Mouse (Mus musculus): ENCODE measurements around the gene Ecm1.
"Not testable (repeated sequence)": the region's sequence is repeated elsewhere in the genome, so short reads cannot be mapped to it uniquely, and the experiment has no call there.

Gene Ecm1

DNA sequence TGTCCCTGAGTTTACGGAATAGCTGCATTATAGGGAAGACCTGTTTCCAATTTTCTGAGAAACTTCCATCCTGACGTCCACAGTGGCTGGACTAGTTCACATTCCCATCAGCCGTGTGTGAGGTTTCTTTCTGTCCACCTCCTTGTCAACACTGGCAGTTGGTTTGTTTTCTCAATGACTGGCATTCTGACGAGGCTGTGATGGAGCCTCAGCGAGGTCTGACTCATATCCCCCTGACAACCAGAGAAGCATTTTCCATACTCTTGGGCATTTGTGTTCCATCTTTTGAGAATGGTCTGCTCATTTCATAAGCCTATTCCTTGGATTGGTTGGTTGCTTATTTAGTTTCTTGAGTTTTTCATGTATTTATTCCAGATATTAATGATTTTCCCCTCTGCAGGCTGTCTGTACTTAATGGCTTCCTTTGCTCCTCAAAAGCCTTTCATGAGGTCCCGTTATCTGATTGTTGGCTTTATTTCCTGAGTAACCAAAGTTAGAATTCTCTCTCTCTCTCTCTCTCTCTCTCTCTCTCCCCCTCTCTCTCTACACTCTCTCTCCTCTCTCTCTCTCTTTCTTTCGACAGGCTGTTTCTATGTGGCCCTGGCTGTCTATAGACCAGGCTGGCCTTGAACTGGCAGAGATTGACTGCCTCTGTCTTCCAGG lies 12.5 kb downstream of the Ecm1 start:
- DNase-seq (ENCODE audit: low spot score in 2 of 2) = no peak

DNA sequence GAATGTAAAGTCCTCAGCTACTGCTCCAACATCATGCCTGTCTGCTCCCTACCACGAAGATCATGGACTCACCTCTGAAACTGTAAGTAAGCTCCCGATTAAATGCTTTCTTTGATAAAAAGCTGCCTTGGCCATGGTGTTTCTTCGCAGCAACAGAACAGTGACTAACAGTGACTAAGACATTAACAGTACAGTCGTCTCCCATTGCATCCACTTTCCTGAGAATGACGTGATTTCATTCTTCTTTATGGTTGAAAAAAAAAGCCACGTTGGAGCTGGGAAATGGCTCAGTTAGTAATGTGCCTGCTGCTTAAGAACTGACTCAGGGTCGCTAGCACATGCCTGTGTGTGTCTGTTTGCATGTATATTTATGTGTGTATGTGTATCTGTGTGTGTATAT lies 13.5 kb downstream of the Ecm1 start:
- no peak for DNase-seq (ENCODE audit: low spot score in 2 of 2)

DNA sequence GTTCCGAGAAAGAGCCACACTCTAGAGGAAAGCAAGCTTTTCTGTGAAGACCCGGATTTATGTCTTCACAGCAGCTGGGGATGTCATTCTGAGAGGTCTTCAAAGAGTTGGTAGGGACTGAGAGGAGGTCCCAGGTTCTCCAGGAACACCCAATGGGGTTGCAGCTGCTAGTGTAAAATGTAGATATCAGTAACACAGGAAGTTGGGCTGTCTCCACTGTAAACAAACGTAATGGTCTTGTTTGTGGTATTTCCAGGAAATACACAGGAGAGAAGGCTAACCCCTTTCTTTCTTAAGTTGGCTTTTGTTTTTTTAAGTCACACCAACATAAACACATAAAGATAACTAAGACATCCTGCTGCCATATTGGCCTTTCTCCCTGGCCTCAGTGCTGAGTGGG lies 17.0 kb downstream of the Ecm1 start:
- DNase-seq (ENCODE audit: low spot score in 2 of 2) = no peak

DNA sequence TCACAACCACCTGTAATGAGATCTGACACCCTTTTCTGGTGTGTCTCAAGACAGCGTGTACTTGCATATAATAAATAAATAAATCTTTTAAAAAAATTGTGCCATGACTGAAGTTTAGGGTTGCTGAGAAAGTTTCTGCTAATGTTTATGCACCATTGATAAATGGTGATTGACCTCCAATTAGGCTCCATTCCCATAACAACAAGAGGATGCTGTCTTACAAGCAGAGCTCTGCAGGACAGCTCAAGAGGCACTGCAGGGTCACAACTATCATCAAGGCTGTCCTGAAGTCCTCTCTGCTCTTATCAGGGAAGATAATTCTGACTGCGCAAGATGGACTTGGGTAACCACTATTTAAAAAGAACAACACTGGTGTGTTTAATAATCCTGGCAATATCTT lies 21.2 kb downstream of the Ecm1 start:
- DNase-seq (ENCODE audit: low spot score in 2 of 2) = no peak

DNA sequence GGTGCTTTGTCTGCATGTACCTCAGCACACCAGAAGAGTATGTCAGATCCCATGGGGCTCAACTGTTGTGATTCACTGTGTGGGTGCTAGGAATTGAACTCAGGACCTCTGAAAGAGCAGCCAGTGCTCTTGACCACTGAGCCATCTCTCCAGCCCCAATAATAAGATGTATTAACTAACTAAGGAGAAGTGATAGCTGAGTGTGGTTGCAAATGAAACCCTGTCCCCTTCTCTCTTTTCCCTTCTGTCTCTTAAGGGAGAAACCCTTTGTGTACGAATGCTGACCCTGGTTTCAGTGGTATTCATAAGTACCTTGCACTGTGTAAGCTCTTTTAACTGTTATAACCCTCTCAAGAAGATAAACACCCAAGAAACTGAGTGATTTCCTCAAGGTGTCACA lies 23.3 kb downstream of the Ecm1 start:
- no peak for DNase-seq (ENCODE audit: low spot score in 2 of 2)

DNA sequence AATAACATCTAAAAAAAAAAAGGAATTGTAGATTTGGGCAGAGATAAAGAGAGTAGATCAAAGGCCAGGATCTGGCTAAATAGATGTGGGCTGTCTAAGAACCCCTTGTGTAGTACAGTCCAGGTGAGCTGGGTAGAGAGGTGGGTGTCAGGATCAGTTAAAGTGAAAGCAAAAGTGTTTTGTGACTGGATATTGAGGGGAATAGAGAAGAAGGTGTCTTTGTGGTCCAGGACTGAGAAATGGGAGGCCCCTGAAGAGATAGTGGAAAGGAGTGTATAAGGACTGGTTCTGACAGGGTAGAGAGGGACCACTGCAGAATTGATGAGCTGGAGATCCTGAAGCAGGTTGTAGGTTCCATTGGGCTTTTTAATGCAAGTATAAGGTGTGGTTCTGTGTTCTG lies 29.4 kb downstream of the Ecm1 start:
- DNase-seq (ENCODE audit: low spot score in 2 of 2) = no peak

GRCm38 (mm10) chr3:95709044-95709443 lies 30.3 kb downstream of the Ecm1 start:
- DNase-seq (ENCODE audit: low spot score in 2 of 2) = no peak

DNA sequence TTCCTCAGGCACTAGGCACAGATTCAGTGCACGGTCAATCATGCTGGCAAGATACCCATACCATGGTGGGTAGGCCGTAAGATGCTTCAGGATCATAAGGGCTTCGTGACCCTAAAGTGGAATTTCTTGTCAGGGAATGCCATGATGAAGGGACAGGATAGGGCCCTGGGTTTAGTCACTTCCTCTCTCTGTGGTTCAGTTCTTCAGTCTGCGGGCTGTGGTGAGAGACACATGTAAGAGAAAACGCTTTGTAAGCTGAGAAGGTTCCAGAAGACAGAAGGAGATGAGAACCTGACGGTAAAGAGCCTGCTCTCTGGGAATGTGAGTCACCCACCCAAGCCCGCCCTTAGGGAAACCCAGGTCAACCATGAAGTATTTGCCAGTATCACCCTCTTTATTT lies 31.9 kb downstream of the Ecm1 start:
- no peak for DNase-seq (ENCODE audit: low spot score in 2 of 2)

DNA sequence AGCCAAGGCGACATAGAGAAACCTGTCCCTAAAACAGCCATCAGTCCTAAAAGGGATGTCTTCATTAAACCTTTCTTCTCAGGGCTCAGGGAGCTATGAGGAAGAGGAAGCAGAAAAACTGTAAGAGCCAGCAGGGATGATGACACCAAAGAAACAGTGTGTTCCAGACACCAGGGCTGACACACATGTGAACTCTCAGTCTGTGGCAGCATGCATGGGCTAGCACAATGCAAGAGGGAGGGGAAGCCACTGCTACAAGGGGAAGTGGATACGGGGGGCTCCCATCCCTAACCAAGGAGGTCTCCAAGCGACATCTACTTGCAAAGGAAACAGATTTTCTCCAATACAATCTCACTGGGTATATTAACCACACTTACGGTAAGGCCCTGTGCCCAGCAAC lies 33.1 kb downstream of the Ecm1 start:
- no peak for DNase-seq (ENCODE audit: low spot score in 2 of 2)

DNA sequence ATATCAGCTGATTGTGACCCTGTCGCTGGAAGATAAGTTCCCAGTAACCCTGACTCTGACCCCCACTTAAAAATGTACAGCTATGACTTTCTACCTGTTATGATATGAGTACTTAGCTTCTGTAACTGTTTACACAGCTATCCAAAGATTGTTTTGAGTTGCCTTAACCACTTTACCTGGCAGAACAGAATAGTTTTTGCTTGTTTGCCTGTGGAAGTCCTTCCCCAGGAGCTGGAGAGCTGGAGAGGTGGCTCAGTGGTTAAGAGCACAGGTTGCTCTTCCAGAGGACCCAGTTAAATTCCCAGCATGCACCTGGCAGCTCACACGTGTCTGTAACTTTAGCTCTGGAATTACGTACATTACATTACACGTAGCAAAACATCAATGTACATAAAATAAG lies 34.8 kb downstream of the Ecm1 start:
- DNase-seq (ENCODE audit: low spot score in 2 of 2) = no peak

DNA sequence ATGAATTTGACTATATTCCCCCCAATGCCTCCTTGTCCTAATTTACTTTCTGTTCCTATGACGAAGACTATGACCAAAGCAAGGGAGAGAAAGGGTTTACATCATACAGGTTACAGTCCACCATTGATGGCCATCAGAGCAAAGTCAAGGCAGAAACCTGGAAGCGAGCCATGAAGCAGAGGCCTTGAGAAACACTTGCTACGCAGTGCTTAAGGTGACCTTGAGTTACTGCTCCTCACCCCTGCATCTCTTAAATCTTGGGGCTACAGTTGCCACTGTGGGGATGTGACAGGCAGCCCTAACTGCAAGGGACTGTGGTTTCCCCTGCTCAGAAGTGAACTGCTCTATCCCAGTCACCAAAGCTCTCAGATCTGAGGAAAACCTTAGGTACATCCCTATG lies 36.1 kb downstream of the Ecm1 start:
- DNase-seq (ENCODE audit: low spot score in 2 of 2) = no peak

DNA sequence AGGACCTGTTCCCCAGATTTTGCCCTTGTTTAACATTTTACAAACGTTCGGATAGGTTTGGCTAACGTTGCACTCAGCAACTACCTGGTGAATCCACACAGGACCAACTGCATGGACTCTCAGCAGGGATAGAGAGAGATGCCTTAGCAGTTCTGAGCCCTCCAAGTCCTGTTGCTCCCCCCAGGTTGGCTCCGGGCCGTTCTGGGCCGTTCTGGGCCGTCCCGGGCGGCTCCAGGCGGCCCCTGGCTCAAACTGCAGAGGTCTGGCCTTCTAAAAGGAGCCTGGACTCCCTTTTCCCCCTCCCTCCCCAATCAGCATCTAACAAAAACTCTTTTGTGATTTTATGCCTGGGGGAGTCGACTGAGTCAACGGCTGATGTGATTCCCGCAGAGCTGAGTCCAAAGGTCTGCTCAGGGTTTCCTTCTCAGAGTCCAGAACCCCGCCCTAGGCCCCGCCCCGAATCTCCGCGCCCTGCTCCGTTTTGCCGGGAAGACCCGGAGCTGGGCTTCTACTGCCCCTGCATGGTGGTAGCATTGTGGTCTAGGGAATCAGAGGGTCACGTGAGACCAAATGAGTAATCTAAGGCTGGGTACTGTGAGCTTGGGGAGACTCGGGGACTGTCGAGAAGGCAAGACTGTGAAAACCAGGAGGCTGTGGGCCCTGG lies 37.4 kb downstream of the Ecm1 start:
- DNase-seq (ENCODE audit: low spot score in 2 of 2) = peak in 1 of 2 experiments; percentile 18

GRCm38 (mm10) chr3:95701085-95701484 lies 38.3 kb downstream of the Ecm1 start:
- DNase-seq (ENCODE audit: low spot score in 2 of 2) = no peak

DNA sequence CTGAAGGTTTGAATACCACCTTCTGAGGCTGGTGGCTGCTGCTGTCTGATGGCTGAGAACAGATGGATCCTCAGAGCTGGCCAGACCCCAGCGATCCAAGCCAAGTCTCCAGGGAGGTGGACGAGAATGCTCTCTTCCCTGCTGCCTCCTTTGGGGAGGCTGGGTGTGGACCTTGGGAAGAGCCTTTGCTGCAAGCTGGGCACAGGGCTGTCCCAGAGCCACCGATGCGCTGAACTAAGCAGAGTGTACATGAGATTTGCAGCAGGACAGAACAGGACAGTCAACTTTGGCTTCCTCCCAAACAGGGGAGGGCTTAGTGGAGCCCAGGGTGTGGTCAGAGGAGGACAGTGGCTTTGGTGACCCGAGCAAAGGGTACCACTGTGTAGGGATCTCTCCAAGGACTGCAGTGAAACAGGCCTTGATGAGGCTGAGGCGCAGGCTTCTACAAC lies 39.1 kb downstream of the Ecm1 start:
- DNase-seq (ENCODE audit: low spot score in 2 of 2) = no peak

DNA sequence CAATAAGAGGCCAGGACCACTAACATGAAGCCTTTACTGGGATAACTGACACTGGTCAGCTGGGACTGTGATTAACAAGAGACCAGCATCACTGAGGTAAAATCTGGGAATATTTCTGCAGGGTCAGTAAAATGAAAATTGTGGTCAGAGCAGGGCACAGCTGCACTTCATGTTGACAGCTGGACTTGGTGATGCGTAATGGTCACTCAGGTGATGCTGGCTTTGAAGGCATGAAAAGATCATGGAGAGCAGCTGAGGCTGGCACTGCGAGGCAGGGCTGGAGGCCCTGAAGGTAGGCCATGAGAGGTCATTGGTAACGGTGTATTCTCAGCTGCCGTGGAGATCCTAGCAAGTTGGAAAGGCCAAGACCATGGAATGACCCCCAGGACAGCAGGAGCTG lies 41.1 kb downstream of the Ecm1 start:
- DNase-seq (ENCODE audit: low spot score in 2 of 2) = no peak

GRCm38 (mm10) chr3:95696360-95696759 lies 43.0 kb downstream of the Ecm1 start:
- no peak for DNase-seq (ENCODE audit: low spot score in 2 of 2)

DNA sequence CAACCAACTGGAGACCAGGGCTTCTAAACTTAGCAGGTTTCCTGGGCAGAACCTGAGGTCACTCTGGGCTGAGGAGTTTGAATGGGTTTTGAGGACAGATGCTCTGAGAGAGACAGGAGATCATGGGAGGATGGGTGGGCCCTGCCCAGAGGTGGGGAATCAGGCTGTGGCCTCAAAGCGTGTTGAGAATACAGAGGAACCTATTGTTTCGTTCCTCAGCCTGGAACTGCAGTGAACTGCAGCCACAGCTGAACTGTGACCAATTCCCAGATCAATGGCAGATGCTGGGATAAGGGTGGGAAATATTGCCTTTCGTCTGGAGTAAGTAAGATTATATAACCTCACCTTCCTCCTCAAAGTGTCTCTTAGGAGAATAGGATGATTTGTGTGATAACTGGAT lies 43.6 kb downstream of the Ecm1 start:
- no peak for DNase-seq (ENCODE audit: low spot score in 2 of 2)

DNA sequence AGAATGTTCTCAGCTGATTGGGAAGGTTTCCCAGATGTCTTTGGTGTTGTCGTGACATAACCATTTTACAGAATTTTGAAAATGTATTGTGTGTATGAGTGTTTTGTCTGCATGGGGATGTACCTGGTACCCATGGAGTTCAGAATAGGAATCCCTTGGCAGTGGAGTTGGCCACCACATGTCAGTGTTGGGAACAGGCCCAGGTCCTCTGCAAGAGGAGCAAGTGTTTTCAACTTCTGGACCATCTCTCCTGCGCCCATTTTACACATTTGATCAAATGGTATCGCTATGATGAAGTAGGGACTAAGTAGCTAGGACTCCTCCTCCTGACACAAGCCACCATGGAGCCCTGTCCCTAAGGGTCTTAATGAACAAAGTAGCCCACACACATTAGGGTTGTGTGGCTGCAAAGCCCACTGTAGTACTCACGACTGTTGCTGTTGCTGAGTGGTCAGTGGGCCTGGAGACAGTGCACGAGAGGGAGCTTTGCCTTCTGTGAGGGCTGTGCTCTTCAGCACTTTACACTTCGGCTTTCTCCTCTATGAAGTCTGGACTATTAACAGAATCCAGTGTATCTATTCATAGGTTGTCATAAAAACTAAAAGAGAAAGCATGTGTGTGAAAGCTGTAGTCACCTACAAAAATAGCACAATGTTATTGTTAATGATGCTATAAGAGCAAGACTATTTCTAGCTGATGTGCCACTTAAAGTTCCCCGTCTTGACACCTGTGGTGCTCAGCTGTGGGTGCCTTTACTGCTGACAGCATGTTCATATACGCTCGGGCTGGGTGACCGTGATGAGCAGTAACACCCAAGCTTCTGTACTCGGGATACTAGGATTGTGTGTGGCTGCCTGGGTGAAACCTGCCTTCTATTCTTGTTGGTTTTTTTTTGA lies 44.3 kb downstream of the Ecm1 start:
- no peak for DNase-seq (ENCODE audit: low spot score in 2 of 2)

GRCm38 (mm10) chr3:95693821-95694807 lies 45.3 kb downstream of the Ecm1 start:
- DNase-seq (ENCODE audit: low spot score in 2 of 2) = no peak

DNA sequence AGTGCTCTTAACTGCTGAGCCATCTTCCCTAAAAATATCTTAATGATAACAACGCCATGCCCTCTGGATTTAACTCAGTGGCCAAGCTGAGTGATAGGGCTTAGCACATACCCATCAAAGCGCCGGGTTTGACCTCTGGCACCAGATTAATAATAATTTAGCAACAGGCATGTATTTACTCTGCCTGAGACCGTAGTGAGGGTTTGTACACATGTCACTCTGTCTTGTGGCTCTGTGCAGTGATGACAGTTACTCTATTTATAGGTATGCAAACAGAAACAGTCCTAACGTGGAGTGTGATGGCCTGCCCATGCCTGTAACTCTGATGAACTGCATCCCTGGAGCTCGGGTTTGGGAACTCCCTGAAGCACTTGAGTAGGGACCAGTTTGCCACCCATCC lies 46.7 kb downstream of the Ecm1 start:
- no peak for DNase-seq (ENCODE audit: low spot score in 2 of 2)

GRCm38 (mm10) chr3:95690552-95690951 lies 48.8 kb downstream of the Ecm1 start:
- not testable (repeated sequence) for DNase-seq (ENCODE audit: low spot score in 2 of 2)

DNA sequence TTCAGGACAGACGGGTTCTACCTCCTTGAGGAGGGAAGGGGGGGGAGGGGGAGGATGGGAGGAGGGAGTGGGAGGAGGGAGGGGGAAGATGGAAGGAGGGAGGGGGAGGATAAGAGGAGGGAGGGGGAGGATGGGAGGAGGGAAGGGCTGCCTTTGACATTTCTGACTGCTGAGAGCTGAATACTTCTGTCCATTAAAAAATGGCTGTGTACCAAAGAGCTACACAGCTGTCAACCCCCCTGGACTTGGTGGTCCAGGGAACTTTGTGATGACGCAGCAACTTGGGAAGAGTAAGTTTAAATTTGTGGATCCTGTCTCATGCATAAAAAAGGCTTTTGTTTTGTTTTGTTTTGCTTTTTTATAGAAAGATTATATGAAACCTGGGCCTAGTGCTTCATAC lies 49.4 kb downstream of the Ecm1 start:
- no peak for DNase-seq (ENCODE audit: low spot score in 2 of 2)
